Mouse (Mus musculus): ENCODE measurements around the gene Agfg1. TPM values are rescaled to one million over a fixed set of nuclear protein-coding genes. Genes with fewer than 3 reads are reported as not detected.
"Not testable (repeated sequence)": the region's sequence is repeated elsewhere in the genome, so short reads cannot be mapped to it uniquely, and the experiment has no call there.

Gene Agfg1
- total RNA-seq, 1 experiment from 2014 or later, result 56.4 TPM

DNA sequence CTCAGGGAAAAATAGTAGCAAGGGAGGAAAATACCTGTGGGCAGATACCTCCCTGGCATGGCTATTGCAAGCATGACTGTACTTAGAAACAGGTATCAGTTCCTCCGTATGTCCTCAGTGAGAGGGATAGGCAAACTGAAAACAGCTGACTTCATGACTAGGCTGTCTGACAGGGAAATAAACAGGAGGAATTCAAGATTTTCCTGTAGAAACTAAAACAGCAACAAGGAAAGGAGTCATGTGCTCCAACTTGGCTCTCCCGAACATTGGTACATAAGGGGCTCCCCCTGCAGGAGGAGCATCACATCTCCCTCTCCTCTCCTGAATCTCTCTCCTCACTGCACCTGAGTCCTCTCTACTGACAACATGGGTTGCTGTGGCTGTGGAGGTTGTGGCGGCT is 73.7 kb downstream of the Agfg1 start, which contains the start of gene A030005L19Rik:
Gene A030005L19Rik (plus strand): TSS at position 301 of the 400 bp plus-strand sequence.
- no peak for DNase-seq

DNA sequence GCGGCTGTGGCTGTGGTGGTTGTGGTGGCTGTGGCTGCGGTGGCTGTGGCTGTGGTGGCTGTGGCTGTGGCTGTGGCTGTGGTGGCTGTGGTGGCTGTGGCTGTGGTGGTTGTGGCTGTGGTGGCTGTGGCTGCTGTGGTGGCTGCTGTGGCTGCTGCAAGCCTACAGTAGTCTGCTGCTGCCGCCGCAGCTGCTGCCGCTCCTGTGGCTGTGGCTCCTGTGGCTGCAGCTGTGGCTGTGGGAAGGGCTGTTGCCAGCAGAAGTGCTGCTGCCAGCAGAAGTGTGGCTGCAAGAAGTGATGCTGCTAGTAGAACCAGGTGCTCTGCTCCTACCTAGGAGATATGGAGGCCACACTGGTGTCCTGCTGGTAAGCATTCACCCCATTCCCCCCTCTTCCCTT is 74.2 kb downstream of the Agfg1 start:
- DNase-seq, result not testable (repeated sequence)

DNA sequence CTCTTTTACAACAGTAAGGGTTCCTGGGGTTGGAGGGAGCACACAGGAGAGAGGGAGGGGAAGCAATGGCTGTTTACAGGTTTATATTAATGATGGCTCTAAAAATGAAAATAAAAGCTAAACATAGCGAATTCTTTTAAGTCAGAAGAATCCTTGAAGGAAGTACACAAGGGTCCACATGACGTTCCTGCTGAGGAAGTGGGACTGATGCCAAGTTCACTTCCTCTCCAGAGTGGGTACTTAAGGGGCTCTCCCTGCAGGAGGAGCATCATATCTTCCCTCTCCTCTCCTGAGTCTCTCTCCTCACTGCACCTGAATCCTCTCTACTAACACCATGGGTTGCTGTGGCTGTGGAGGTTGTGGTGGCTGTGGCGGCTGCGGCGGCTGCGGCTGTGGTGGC is 85.4 kb downstream of the Agfg1 start, which contains the start of gene A030014E15Rik:
Gene A030014E15Rik (plus strand): TSS at position 268 of the 400 bp plus-strand sequence.
- no peak for DNase-seq

DNA sequence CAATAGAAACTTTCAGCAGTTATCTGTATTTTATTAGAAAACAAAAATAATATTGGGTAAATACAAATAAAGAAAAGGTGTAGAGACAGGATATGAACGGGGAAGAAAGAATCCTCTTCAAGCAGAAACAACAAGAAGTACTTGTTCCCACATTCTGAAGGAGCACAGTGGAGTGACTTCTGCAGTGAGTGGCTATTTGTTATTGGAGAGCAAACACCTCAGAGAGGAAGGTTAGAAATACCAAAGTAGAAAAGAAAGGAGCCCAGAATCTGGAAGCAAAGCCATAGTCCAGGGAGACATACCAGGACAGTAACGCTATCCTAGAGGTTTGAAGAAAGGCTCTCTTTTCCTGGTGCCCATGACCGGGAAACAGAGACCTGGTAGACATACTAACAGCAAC is 91.3 kb downstream of the Agfg1 start:
- not testable (repeated sequence) for DNase-seq

- not testable (repeated sequence) for DNase-seq
Measured at GRCm38 (mm10) chr1:82931326-82931725, 92.0 kb downstream of the Agfg1 start, which contains the start of gene Gm6217. Gene Gm6217 (minus strand): TSS chr1:82931399.

- DNase-seq, result no peak
Measured at GRCm38 (mm10) chr1:82938666-82939065, 99.4 kb downstream of the Agfg1 start.

DNA sequence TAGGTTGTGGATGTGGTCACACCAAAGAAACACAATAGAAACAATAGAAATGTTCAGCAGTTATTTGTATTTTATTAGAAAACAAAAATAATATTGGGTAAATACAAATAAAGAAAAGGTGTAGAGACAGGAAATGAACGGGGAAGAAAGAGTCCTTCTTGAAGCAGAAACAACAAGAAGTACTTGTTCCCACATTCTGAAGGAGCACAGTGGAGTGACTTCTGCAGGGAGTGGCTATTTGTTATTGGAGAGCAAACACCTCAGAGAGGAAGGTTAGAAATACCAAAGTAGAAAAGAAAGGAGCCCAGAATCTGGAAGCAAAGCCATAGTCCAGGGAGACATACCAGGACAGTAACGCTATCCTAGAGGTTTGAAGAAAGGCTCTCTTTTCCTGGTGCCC is 103.2 kb downstream of the Agfg1 start:
- DNase-seq, result not testable (repeated sequence)

DNA sequence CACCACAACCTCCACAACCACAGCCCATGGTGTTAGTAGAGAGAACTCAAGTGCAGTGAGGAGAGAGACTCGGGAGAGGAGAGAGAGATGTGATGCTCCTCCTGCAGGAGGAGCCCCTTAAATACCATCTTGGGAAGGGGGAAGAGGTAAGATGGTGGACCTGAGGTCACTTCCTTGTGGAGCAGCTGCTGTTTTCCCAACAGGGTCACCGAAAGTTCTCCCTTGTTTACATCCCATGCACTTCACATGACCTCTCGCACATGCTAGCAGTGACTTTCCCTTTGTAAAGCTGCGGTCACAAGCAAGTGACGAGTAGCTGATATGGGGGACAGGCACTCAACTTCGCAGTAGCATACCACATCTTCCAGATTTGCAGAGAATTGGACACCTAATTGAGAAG is 104.0 kb downstream of the Agfg1 start, which contains the start of gene A030003K21Rik:
Gene A030003K21Rik (minus strand): TSS at position 94 of the 400 bp plus-strand sequence.
- not testable (repeated sequence) for DNase-seq

GRCm38 (mm10) chr1:82946029-82946428 is 106.7 kb downstream of the Agfg1 start:
- DNase-seq, result not testable (repeated sequence)

DNA sequence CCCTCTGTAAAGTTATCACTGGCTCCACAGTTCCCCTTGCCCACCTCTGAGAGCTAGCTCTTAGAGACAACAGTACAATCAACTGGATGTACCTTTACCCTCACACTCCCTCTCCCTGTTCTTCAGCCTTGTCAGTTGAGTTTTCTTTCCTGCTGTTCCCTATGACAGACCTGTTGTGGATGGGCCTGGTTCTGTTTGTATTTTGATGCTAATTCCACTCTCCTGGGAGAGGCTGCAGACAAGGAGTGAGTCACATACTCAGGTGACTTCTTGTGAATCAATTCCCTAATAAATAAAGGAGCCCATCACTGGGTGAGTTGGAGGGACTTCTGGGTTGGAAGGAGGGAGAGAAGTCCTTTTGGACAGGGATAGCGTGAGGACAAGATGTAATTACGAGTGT is 109.3 kb downstream of the Agfg1 start:
- DNase-seq, result no peak

Small RNA genes within 50 kb of the gene (microRNA-seq; reads per million reads assigned to microRNA genes)
- gene Gm22396, result 0.36 to 1.0 reads per million in 2 experiments

Other genes starting within 250 kb of the Agfg1 start
- gene Mff, start 114.6 kb upstream of the Agfg1 start, total RNA-seq (2021), result 125 and 146 TPM in 2 replicates
- not detected in 2 replicates for gene Tm4sf20, start 71.0 kb upstream of the Agfg1 start, total RNA-seq (2021)
- gene Gm47791, start 68.2 kb upstream of the Agfg1 start, total RNA-seq (2021), result not detected in 2 replicates
- gene A030005L19Rik, start 73.8 kb downstream of the Agfg1 start, total RNA-seq (2021), result 0.39 TPM in 1 of 2 replicates, not detected in the other
- not detected in 2 replicates for gene A030014E15Rik, start 85.4 kb downstream of the Agfg1 start, total RNA-seq (2021)
- not detected in 2 replicates for gene Gm6217, start 91.9 kb downstream of the Agfg1 start, total RNA-seq (2021)
- not detected in 2 replicates for gene A030003K21Rik, start 103.9 kb downstream of the Agfg1 start, total RNA-seq (2021)
- not detected in 2 replicates for gene Gm7544, start 116.5 kb downstream of the Agfg1 start, total RNA-seq (2021)
- gene Gm47955, start 120.8 kb downstream of the Agfg1 start, total RNA-seq (2021), result not detected in 2 replicates
- not detected in 2 replicates for gene Gm47959, start 161.1 kb downstream of the Agfg1 start, total RNA-seq (2021)
- 0.52 TPM in 1 of 2 replicates, not detected in the other for gene Slc19a3, start 199.0 kb downstream of the Agfg1 start, total RNA-seq (2021)
- gene Krtap28-10, start 203.0 kb downstream of the Agfg1 start, total RNA-seq (2021), result not detected in 2 replicates
- gene Gm47969, start 205.4 kb downstream of the Agfg1 start, total RNA-seq (2021), result not detected in 2 replicates
- not detected in 2 replicates for gene A030005K14Rik, start 219.9 kb downstream of the Agfg1 start, total RNA-seq (2021)
- not detected in 2 replicates for gene Krtap28-13, start 221.4 kb downstream of the Agfg1 start, total RNA-seq (2021)